Mouse (Mus musculus): ENCODE results near the gene Il4i1.
A peak's percentile ranks its signal among the peaks of the same experiment; 100 is the strongest.
"Not testable (repeated sequence)": the region's sequence is repeated elsewhere in the genome, so short reads cannot be mapped to it uniquely, and the experiment has no call there.

The Il4i1 gene

DNA sequence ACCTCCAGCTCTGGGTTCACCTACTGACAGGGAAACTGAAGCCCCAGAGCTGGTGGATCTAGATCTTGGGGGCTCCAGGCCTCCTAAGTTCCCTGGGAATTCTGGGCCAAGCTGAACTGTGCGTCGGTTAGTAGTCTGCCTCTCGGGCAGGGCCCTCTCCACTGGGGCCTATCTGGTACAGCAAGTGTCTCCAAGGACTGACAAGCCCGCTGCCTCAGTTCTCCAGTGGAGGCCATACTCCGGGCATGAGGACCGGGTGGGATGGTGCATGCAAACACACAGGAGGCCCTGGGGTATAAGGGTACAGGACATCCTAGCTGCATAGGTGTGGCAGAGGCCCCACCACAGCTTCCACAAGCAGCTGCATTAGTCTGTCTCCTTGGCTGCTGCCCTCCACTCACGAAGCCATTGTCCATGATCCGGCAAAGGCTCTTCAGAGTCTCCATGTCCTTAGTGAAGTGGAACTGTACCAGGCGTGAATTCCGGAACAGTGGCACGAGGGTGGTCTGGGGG, 47.9 kb downstream of the Il4i1 start:
- DNase-seq (ENCODE audit: low spot score in 2 of 2): no peak

DNA sequence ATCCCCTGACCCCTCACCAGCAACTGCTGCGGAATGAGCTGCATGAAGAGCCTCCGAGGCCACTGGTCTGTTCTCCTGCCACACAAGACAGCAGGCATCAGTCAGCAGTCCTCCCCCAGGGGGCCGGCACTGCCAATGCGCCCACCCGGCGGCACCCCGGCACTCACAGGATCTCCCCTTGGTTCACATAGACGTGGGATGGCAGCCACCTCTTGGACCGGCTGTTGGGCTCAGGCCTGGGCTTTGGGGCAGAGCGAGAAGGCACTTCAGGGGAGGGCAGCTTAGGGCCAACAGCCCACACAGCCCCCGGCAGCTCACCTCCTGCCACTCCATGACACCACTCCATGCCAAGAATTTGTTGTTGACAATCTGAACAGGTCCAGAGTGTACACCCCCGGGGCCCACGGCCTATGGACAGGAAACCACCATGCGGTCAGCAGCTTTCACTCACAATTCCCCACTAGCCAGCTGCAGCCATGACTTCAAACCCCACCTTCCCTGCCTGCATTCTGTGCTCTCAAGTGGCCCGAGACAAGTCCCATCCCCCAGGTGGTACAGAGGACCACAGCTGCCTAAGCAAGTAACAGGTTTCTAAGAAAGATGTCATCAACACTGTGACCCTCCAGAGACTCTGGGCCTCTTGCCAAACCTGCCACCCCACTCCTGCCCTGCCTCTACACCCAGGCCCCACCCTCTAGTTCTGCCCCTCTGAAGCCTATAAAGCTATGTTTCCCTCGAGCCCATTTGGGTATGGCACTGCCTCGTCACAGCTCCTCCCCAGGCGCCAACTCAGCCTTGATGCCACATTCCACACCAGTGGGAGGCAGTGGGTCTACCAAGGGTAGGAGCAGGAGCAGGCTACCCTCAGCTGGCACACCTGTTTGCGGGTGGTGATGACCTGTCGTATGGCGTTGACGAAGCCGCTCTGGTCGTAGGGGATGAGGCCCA, 48.7 kb downstream of the Il4i1 start:
- no peak for DNase-seq (ENCODE audit: low spot score in 2 of 2)

DNA sequence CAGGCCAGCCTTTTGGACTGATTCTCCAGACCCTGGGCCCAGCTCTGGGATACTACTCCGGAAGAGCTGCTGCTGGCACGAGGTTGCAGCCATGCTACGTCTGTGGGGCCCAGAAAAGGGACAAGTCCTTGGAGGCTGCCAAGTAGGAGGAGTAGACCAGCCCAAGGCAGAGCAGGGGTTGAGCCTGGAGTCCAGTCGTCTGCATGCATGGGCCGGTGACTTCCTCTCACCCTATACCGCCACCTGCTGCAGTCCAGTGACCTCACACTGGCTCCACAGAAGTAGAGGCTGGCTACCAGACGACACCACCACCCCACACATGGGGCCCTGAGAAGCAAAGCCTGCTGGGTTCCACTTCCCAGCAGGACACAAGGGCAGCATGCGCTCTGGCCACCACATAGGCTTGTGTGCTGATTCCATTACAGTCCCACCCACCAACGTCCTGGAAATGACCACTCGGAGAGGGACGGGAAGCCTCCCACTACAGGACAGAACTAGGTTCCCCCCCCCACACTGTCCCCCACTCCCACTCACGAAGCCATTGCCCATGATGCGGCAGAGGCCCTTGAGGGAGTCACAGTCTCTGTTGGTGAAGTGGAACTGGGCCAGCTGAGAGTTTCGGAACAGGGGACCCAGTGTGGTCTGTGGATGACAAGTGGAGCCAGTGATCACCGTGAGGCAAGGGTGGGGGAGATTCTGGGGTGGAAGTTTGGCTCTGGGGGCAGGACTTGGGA, 50.3 kb downstream of the Il4i1 start:
- no peak for DNase-seq (ENCODE audit: low spot score in 2 of 2)

DNA sequence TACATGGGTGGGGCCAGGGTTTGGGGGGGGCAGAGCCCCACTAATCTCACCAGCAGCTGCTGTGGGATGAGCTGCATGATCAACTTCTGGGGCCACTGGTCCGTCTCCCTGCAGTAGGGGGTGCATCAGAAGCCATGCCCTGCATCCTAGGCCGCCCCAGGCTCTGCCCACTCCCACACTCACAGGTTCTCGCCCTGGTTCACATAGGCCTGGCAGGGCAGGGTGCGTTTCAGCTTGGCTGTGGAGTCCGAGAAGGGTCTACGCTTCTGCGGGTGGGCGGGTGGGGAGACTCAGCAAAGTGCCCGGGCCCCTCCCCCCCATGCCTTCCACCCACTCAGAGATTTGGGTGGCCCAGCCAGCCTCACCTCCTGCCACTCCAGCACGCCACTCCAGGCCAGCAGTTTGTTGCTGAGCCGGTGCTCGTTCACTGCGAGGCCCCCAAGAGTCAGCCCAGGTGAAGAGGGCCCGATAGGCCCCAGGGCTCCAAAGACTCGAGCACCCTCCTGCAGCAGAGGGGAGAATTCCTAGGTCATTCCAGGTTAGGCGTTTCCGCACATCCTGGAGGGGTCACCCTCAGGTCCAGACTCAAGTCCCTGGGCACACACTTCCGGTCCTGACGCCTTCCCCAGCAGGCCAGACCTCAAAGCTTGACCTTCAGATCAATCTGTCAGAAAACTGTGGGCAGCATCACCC, 51.0 kb downstream of the Il4i1 start:
- DNase-seq (ENCODE audit: low spot score in 2 of 2): no peak

DNA sequence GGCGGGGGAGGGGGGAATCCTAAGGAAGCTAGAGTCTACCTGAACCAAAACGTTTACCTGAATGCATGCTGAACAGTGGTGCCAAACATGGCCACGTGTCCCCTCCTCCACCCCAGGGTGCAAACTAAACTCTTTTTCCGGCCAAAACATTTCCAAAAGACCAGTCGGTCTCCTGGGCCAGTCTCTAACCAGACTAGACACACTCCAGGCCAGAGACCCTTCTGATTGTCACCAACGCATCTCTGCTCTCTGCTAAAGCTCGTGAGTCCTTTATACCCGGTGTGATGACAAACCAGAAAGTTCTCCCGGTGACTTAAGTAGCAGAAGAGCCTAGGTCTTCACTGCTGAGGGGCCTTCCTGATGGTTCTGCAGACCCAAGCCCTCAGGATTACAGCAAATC, 51.6 kb downstream of the Il4i1 start:
- no peak for DNase-seq (ENCODE audit: low spot score in 2 of 2)

DNA sequence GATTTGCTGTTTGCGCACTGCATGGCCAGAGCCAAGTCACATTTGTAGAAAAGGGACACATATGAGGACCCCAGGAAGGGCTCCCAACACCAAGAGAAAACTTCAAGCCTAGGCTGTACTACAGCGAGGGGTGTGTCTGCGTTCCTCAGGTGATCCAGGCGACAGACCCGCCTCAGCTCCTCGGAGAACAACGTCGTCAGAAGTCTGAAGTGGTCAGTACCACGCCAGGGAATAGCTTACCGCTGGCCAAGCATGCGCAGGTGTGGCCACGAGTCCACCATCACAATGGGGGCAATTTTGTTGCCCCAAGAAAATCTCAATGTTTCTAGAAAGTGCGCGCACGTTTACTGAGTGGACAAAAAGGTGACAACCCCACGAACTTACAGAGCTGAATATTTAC, 52.3 kb downstream of the Il4i1 start:
- no peak for DNase-seq (ENCODE audit: low spot score in 2 of 2)

DNA sequence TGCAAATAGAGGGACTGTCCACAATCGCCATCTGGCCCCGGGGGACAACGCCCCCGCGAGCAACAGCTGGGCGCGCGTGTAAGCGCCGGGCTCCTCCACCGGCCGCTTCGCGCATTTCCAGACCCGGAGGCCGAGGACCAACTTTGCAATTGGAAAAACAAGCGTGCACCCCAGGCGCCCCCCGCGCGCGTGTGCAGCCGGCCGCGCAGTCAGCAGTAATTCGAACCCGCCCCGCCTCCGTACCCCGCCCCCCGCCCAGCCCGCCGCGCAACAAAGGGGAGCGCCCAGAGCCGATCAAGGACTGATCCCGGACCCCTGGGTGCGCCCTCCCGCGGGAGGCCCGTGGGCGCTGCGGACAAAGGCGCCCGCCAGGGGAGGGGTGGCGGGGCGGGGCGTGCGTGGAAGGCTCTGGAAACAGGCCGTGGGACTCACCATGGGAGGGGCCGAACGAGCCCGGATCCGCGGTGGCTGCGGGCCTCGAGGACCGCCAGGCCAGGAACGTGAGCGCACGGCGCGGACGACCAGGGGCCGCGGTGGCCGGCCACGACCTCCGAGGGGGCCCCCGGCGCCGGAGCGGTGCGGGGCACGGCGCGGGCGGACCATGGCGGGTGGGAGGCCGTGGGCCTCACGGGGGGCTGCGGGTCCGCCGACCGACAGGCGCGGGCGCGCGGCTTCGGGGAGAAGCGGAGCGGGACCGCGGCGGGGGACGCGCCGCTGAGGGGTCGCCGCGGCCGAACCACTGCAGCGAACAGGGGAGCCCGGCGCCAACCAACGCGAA, 52.9 kb downstream of the Il4i1 start:
- no peak for DNase-seq (ENCODE audit: low spot score in 2 of 2)

DNA sequence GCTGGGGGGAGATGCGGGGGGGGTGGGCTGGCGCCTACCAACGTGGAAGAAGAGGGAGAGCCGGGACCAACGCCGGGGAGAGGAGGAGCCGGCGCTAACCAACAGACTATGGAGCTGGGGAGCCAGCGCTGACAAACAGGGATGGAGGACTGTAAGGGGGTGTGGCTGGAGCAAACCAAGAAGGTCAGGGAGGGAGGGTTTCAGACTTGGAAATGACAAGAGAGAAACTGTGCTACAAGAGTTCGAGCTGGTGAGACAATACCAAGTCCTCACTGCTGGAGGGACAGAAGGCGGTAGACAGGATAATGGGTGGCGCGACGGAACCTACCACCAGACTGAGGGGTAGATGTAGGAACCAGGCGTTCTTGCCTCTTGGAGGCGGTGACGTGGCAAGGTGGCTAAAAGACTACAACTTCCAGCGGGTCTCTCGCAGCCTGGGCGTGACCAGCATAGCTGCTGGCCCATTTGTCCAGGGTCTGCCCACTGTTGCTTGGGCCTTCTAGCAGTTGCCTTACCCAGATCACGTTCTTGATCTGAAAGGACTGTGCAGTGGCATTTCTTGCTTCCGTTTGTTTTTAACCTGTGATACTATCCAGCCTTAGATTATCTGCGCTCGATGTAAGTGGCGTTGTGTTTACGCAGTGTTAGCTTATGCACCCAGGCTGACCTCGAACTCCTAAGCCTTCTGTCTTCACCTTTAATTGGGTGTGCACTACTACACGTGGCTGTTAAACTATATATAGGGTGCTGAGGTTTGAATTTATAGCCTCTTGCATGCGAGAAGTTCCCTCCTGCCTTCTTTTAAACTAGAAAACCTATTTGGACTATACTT, 53.7 kb downstream of the Il4i1 start, which contains the start of gene Ptov1:
Ptov1 (minus strand) TSS at position 92 of the 832 bp plus-strand sequence.
- peak; percentile 97 to 98 for DNase-seq (ENCODE audit: low spot score in 2 of 2)

DNA sequence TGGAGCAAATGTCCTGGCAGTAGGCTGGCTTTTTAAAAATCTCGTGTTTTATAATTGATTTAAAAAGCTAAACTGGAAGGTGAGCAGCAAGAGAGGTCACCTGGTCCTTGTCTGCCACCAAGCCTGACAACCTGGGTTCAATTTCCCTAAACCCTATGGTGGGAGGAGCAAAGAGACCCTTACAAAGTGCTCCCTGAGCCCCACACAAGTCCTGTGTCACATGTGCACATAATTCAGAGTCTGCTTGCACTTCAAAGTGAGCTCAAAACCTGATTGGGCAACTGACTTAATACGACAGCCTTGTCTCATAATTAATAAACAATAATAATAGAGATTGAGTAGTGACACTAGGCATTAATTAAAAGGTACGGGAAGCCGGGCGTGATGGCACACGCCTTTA, 54.4 kb downstream of the Il4i1 start:
- DNase-seq (ENCODE audit: low spot score in 2 of 2): no peak

DNA sequence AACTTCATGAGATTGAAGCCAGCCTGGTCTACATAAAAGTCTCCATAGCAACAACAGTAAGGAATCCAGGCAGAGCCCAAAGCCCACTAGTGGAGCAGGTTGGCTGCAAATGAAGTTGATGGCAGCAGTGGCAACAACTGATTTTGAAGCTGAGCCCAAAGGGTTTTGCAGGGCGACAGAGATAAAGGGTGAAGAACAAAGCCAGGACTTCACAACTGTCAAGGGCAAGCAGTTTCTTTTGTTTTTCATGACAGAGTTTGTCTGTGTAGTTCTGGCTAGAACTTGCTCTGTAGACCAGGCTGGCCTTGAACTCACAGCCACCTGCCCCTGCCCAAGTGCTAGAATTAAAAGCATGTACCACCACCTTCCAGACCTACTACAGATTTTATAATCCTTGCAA, 55.0 kb downstream of the Il4i1 start:
- DNase-seq (ENCODE audit: low spot score in 2 of 2): no peak

DNA sequence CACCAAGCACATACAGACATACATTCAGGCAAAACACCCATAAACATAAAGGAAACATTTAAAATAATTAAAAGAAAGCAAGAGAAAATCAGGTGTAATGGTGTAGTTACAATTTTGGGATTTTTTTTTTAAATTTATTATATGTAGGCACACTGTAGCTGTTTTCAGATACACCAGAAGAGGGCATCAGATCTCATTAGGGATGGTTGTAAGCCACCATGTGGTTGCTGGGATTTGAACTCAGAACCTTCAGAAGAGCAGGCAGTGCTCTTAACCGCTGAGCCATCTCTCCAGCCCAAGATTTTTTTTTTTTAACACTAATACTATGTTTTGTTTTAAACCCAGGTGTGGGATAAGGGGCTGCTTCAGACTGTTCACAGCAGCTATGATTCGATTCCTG, 55.6 kb downstream of the Il4i1 start:
- not testable (repeated sequence) for DNase-seq (ENCODE audit: low spot score in 2 of 2)

DNA sequence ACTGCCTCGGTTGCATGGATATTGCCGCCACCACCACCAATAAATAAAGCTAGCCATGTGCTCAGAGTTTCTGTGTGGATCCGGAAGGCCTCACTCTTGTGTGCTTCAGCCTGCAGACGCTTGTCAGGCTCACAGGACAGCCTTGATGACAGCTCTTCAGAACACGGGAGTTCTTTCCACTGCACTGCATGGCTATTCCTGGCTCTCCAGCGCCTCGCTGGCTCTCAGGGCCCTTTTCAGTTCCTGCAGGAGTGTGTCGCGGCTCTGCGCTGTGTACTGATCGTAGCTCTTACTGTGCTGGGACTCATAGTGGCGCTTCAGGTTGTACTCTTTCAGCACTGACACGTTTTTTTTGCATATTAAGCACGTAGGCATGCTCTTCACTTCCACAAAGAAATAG, 61.6 kb downstream of the Il4i1 start:
- DNase-seq (ENCODE audit: low spot score in 2 of 2): no peak

DNA sequence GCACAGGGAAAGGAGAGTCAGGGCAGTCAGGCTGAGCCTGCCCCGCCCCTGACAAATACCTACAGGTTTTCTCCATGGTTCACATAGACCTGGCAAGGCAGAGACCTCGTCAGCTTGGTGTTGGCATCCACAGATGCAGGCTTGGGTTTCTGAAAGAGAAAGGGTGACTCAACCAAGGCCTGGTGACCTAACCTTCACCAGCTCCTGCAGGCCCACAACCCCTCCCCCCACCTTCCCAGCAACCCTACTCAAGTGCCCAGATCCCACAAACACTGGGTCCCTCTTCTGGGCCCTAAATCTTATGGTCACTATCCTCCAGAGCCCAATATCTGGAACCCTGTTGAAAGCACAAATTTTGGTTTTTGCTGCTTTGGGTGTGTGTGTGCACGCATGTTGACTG, 66.8 kb downstream of the Il4i1 start:
- no peak for DNase-seq (ENCODE audit: low spot score in 2 of 2)

DNA sequence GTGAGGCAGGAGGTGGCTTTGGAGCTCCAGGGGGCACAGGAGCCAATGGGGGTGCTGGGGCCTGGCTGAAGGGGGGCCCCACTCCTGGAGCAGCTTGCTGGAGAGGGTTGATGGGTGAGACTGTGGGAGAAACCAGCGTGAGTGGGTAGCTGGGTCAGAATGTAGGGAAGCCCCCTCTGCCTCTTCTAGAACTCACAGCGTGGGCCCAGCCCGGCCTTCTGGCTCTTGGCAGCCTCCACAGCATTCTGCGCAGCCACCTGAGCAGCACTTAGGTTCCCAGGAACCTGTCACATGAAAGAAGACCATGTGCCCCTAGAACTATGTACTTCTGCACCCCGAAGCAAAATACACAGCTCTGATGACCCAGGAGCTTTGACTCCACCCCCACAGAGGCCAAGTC, 68.5 kb downstream of the Il4i1 start:
- no peak for DNase-seq (ENCODE audit: low spot score in 2 of 2)

DNA sequence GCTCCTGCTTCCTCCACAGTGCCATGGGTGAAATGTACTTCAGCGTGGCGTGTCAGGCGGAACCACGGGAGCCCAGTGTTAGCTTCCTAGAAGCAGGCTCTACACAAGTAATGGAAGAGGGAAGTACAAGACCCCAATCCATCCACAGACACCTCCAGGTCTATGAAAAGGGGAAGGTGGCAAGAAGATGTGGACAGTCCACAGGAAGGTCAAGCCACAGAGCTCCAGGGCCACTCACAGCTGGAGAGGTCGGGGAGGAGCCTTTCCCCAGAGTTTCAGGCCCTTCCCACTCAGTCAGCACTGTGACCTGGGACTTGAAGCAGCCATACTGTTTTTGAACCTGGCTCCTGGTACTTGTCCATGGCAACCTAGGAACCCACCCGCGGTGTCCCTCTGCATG, 70.8 kb downstream of the Il4i1 start:
- DNase-seq (ENCODE audit: low spot score in 2 of 2): no peak

DNA sequence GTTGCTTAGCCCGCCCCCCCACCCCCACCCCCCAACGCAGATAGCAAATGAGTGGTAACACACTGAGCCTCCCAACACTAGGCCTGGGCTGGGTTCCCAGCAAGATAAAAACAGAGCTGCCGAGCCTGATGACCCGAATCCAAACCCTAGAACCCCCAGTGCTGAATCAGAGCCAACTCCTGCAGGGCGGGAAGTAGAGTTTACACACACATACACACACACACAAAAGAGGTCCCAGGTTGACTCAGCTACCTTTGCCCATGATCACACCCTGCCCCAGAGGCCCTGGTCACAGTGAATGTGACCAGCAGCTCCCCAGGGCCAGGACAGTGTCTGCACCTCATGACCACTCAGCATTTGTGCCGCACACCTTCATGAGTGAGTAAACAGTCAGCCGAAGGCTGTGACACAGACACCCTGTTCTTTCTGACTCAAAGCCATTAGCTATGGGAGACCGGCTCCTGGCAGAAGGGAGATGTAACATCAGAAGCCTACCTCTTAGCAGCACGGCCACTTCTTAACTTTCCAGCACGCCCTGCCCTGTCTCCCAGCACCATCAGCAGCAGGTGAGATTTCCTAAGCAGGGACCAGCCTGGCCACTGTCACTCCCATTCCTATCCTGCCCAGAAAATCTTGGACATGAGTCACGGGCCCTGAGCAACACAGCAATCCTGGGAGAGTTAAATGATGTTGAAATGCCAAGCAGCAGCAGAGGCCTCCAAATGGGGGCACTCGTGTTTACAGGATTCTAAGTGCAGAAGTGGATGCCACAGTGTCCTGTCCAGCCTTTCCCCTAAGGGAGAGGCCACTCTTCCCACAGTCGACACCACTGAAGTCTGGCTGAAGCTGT, 72.3 kb downstream of the Il4i1 start:
- DNase-seq (ENCODE audit: low spot score in 2 of 2): no peak

DNA sequence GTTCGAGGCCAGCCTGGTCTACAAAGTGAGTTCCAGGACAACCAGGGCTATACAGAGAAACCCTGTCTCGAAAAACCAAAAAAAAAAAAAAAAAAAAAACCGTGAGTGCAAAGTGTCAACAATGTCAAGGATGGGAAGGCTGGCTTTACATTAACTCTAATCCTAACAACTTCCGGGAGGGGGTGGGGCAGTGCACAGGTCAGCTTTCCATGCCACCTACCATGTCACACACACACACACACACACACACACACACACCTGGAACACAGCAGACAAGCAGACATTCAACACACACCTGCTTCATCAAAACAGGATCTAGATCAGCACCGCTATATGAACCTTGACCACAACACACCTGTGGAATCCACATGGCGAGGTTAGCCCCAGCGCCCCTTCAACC, 74.0 kb downstream of the Il4i1 start:
- DNase-seq (ENCODE audit: low spot score in 2 of 2): no peak
